Mouse (Mus musculus) liver, adult 2 months (tissue): ENCODE data around the gene Fam186a.

Experiments used
- CTCF ChIP-seq: fragments of 200-500 bp; IDR thresholded peaks from 2 replicates; pipeline ENCODE4 v1.5.1; 2011; ENCODE audit warnings: low read depth, low read length, control low read depth
- POLR2A ChIP-seq: fragments of 200-500 bp; IDR thresholded peaks from 2 replicates; pipeline ENCODE4 v1.6.1; 2011; ENCODE audit warnings: low read length, control low read depth; ENCODE audit not compliant: insufficient read depth; ENCODE audit errors: extremely low read depth

DNA sequence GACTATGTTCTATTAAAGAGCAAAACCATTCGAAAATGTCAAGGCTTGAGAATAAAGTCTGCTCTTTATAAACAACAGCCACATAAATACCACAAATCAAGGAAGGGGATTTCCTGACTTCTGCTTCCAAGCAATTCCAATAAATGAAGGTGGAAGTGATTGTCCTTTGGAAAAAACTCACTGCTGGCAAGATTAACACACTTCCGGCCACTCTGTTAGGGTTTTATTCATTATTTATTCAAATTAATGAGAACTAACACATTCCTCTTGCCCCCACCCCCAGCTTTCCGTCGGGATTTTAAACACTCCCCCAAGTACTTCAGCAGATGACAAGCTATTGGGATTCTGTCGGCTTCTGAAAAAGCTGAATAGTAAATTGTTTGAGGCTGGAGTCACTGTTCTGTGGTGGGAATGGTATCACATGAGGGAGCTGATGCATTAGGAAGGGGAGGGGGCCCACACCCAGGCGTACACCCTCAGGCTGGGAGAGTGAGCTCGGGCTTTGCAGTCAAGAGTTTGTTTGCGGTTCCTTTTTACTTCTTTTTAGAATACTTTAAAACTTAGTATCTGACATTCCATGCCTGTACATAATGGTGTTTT is 77.5 kb downstream of the Fam186a start:
- TF ChIP-seq CTCF, result no peak
- TF ChIP-seq POLR2A, result no peak
